Mouse (Mus musculus): ENCODE measurements around the gene Mn1. TPM values are rescaled to one million over a fixed set of nuclear protein-coding genes. Genes with fewer than 3 reads are reported as not detected.

The Mn1 gene
- polyA plus RNA-seq (2016; fragmentation: Nextera tagmentation; extraction: Ambion mirVana) = 14.9 and 15.0 TPM in 2 replicates

DNA sequence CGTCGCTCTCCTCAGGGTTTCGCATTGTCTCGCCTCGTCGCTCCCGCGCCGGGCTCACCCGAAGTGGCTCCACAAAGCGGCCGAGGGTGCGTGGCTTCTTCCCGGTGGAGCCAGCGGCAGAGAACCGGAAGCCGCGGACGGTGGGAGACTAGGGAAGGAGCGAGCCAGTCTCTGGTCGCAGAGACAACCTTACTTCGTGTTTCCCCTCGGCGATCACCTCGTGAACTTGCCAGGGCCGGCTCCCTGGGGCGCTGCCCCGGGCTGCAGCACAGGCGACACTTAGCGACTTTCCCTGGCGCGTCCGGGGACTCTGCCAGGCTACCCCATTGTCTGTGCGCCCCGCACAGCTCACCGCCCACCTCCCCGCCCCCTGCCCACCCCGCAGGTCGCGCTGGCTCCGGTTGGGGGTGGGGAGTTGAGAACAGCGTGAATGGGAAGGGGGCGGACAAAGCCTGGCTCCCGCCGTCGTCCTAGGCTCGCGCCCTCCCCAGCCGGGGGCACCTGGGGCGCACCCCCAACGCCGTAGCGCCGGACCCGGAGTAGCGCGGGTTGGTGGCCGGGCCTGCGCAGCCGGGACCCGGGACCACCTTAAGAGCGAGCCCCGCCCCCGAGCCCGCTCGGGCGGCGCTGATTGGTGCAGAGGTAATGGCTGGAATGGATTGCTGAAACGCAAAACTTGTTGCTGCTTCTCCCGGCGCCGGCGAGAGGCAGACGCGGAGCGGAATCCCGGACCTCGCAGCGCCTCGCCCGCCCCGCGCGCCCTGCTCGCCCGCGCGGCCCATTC, at the start of gene Mn1:
TSS of gene Mn1 (plus strand) at position 772 of the 784 bp plus-strand sequence.
- Histone ChIP-seq H3K27me3 (peaks cover 75% of the 10 kb centered on the region), H3K27ac (peak within 1 kb of the TSS; percentile 92), H3K4me3 (replicated peaks) (peak within 1 kb of the TSS; percentile 65), H3K4me2 (peak within 1 kb of the TSS; percentile 90), H3K9me3 (no peaks in the 10 kb centered on the region), H3K4me1 (replicated peaks) (peaks cover 59% of the 10 kb centered on the region), H3K36me3 (peaks cover 24% of the 10 kb centered on the region), H3K9ac (replicated peaks) (peak within 1 kb of the TSS; percentile 84)
- ATAC-seq (ENCODE audit: insufficient number of reproducible peaks, insufficient read depth, low FRiP score, low TSS enrichment, low read depth) = peak; percentile 92
- under 1% methylated on average over 75 of the region's 88 CpGs for WGBS

DNA sequence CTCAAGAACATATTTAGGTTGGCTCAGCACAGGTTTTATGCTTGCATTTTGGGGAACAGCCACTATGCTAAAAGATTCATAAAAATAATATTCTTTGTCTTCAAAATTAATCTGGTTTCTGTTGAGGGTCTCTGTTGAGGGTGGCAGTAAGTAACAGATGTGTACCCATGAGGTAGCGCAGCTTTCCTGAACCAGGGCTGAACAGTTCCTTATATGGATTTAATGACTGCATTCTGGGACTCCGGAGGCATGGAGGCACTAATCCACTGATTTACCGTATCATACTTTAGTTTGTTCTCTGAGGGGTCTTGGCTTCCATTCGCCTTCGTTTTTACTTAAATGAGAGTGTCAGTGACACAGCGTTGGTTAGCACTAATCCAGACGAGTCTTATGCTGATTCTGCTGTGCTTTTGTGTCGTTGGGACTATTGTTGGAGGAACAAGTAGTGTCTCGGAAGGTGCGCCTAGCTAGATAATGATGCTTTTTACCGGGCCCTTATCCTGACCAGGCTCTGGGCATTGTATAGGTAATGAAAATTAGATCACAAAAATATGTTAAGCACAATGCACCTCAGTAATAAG, 49.1 kb upstream of the Mn1 start:
- WGBS = 90% methylated on average over 11 of the region's 11 CpGs
- Histone ChIP-seq H3K27me3 (no peaks in the 10 kb centered on the region), H3K9me3 (no peaks in the 10 kb centered on the region), H3K4me3 (replicated peaks) (no peak overlapping the region), H3K9ac (replicated peaks) (no peak overlapping the region), H3K4me1 (replicated peaks) (peaks cover 25% of the 10 kb centered on the region), H3K36me3 (peaks cover 80% of the 10 kb centered on the region), H3K4me2 (no peak overlapping the region), H3K27ac (no peak overlapping the region)
- no peak for ATAC-seq (ENCODE audit: insufficient number of reproducible peaks, insufficient read depth, low FRiP score, low TSS enrichment, low read depth)

DNA sequence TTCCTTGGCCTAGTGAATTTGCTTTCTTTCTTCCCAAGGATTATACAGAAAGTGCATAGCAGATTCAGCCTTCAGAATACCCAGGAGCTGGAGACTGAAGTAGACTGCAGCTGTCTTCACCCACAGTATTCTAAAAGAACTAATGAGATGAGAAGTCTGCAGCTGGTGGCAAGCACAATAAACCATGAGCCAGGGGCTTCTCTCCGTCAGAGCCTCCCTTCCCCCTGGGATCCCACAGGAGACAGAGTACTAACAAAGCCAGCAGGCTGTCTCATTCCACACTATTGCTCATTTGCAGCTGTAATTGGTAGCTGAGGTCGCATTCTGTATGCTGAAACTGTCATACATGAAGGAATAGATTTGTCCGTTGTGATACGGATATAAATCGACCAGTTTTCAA, 48.6 kb upstream of the Mn1 start:
- peaks cover 25% of the 10 kb centered on the region for H3K4me1 ChIP-seq (replicated peaks)
- H3K4me3 ChIP-seq (replicated peaks) = no peak overlapping the region
- peaks cover 80% of the 10 kb centered on the region for H3K36me3 ChIP-seq
- no peak overlapping the region for H3K27ac ChIP-seq
- no peaks in the 10 kb centered on the region for H3K9me3 ChIP-seq
- ATAC-seq (ENCODE audit: insufficient number of reproducible peaks, insufficient read depth, low FRiP score, low TSS enrichment, low read depth) = no peak
- H3K9ac ChIP-seq (replicated peaks) = no peak overlapping the region
- no peak overlapping the region for H3K4me2 ChIP-seq
- 85% methylated on average over 5 of the region's 5 CpGs for WGBS
- H3K27me3 ChIP-seq = no peaks in the 10 kb centered on the region

DNA sequence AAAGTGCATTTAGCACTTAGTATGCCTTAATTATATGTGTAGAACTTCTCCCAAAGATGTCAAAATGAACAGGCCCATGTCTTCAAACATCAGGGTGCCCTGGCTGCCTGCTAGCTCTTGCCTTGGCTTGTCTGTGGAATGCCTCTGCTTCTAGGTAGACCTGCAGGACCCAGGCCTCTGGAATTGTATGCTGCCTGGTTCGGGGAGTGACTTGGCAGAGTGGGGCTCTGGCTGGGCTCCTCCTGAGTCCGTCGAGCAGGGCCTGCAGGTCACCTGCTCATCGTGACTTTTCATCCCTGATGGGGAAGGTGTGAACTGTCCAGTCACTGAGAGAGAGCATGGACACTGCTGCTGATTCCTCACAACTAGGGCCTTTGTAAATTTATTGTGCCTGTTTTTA, 41.5 kb upstream of the Mn1 start:
- H3K27ac ChIP-seq = no peak overlapping the region
- H3K4me2 ChIP-seq = no peak overlapping the region
- H3K4me1 ChIP-seq (replicated peaks) = peaks cover 13% of the 10 kb centered on the region; the same call in 1 of the 2 replicates

DNA sequence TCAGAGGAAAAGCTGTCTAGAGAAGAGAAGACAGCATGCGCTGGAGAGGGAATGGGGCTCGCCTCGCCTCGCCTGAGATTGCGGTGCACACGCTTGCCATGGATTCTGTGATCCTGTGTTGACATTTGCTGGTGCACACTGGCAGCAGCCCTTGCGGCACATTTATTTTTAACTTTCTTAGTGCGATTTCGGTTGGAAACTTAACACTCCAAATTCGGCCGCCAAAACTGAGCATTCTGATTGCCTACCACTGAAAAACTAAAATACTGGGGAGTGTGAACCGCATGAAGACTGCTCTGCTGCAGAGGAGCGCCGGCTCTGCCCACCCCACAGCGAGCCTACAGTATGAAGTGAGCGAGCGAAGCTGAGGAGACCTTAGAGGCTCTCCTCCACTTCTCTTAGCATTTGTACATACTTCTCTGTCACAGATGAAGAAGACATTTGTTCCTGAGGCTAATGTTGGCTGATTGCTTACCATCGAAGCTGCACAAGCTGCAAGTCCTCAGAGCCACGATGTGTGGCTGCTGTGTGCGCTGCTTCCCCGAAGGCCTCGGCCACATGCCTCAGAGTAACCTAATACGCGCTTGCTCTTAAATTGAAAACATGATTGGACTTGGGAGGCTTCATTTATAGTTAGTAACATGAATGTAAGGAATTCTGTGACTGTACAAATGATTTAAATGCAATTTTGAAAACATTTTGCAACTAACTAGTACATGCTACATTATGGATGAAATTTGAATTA, 40.7 kb upstream of the Mn1 start:
- 0 out of 2 replicates have a peak overlapping the region, but pooled peaks have one; percentile 4 for H3K9ac ChIP-seq (replicated peaks)
- 81% methylated on average over 24 of the region's 24 CpGs for WGBS
- H3K4me3 ChIP-seq (replicated peaks) = no peak overlapping the region
- H3K9me3 ChIP-seq = no peaks in the 10 kb centered on the region
- peaks cover 13% of the 10 kb centered on the region; the same call in 1 of the 2 replicates for H3K4me1 ChIP-seq (replicated peaks)
- H3K27ac ChIP-seq = peak overlapping the region; percentile 54; the same call in 1 of the 2 replicates
- ATAC-seq (ENCODE audit: insufficient number of reproducible peaks, insufficient read depth, low FRiP score, low TSS enrichment, low read depth) = no peak
- H3K4me2 ChIP-seq = no peak overlapping the region
- H3K36me3 ChIP-seq = peaks cover 93% of the 10 kb centered on the region
- H3K27me3 ChIP-seq = no peaks in the 10 kb centered on the region

More for the DNA sequence above, 41.5 kb upstream of the Mn1 start:
- Histone ChIP-seq H3K4me3 (replicated peaks) (no peak overlapping the region), H3K9me3 (no peaks in the 10 kb centered on the region), H3K9ac (replicated peaks) (no peak overlapping the region), H3K36me3 (peaks cover 93% of the 10 kb centered on the region), H3K27me3 (no peaks in the 10 kb centered on the region)
- 77% methylated on average over 4 of the region's 4 CpGs for WGBS
- ATAC-seq (ENCODE audit: insufficient number of reproducible peaks, insufficient read depth, low FRiP score, low TSS enrichment, low read depth) = no peak

DNA sequence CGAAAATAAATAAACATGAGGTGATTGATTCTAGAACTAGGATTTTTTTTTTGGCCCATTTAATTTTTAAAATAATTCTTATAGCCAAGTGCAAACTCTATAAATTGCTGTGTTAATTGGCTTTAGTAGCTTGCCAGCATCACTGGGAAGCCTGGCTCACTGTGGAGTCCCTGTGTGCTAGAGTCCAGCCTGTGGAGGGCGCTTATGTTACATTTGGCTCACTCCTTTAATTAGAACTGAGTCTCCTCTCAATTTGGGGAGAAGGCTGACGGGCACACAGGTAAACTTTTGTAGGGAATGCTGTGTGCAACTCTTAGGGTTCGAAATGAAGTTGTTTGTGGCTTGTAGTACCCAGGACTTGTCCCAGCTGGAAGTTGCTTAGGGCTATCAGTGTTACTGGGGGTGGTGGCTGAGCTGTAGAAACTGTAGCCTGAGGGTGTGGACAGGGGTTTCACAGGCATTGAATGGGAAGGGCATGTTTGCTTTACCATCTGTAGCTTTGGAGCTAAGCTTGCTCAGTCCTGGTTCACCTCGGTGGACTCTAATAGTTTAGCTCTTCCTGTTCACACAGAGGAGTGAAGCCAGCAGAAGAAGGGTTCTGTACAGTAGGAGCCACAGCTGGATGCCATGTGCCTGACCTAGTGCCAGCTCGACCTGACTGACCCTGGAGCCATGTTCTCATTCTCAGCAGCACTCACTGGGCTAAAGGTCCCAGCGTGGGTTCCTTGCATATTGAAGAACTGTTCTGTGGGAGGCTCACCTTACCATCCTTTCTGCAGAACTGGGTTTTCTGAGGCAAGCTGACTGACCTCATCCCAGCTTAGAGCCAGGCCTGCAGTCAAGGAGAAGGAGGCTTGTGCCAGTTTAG, 38.8 kb upstream of the Mn1 start:
- WGBS = 66% methylated on average over 7 of the region's 7 CpGs
- Histone ChIP-seq H3K27me3 (no peaks in the 10 kb centered on the region), H3K27ac (no peak overlapping the region), H3K4me3 (replicated peaks) (no peak overlapping the region), H3K9me3 (no peaks in the 10 kb centered on the region), H3K4me2 (no peak overlapping the region), H3K9ac (replicated peaks) (no peak overlapping the region), H3K4me1 (replicated peaks) (peaks cover 21% of the 10 kb centered on the region), H3K36me3 (peaks cover 89% of the 10 kb centered on the region)
- ATAC-seq (ENCODE audit: insufficient number of reproducible peaks, insufficient read depth, low FRiP score, low TSS enrichment, low read depth) = no peak

DNA sequence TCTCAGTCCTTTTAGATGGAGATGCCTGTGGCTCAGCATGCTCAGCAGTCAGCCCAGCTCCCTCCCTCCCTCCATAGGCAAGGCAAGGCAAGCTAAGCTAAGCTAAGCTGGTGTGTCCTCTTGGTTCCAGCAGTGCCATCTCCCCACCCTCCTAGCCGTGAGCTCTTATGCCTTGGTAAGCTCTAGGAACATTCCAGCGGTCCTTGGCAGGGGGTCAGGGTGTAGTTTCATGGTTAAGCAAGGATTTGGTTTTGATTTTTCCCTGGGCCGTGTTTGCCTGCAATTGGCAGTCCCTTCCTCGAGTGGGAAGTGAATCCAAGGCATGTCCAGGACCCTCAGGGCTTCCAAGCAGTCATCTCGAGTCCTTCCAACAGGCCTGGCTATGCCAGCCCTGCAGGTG, 33.8 kb upstream of the Mn1 start:
- Histone ChIP-seq H3K27ac (peak overlapping the region; percentile 19; the same call in 1 of the 2 replicates), H3K4me3 (replicated peaks) (no peak overlapping the region), H3K4me1 (replicated peaks) (peaks cover 15% of the 10 kb centered on the region), H3K9ac (replicated peaks) (no peak overlapping the region), H3K27me3 (no peaks in the 10 kb centered on the region), H3K36me3 (peaks cover 94% of the 10 kb centered on the region), H3K4me2 (no peak overlapping the region), H3K9me3 (no peaks in the 10 kb centered on the region)
- WGBS = 59% methylated on average over 5 of the region's 5 CpGs
- ATAC-seq (ENCODE audit: insufficient number of reproducible peaks, insufficient read depth, low FRiP score, low TSS enrichment, low read depth) = no peak

DNA sequence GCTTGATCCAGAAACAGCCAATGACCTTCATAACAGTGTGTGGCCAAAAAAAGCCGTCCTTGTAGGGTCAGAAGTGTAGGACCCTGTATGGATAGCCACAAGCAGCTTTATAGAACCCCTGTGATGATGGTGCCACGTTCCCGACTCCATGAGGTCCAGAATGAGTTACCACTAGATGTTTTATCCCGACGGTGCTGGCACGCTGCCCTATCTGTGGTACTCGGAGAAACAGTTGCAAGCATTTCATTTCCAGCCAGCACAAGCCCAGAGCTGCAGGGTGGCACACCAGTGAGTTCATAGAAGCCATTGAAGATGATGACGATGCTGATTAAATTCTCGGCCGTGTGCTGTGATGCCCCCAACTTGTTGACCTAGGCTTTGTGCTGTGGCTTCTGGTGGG, 26.3 kb upstream of the Mn1 start:
- 90% methylated on average over 10 of the region's 10 CpGs for WGBS
- no peaks in the 10 kb centered on the region for H3K27me3 ChIP-seq
- ATAC-seq (ENCODE audit: insufficient number of reproducible peaks, insufficient read depth, low FRiP score, low TSS enrichment, low read depth) = no peak
- no peak overlapping the region for H3K9ac ChIP-seq (replicated peaks)
- H3K27ac ChIP-seq = no peak overlapping the region
- H3K4me1 ChIP-seq (replicated peaks) = peaks cover 40% of the 10 kb centered on the region
- no peak overlapping the region for H3K4me2 ChIP-seq
- no peaks in the 10 kb centered on the region for H3K9me3 ChIP-seq
- peaks cover 34% of the 10 kb centered on the region for H3K36me3 ChIP-seq
- no peak overlapping the region for H3K4me3 ChIP-seq (replicated peaks)

DNA sequence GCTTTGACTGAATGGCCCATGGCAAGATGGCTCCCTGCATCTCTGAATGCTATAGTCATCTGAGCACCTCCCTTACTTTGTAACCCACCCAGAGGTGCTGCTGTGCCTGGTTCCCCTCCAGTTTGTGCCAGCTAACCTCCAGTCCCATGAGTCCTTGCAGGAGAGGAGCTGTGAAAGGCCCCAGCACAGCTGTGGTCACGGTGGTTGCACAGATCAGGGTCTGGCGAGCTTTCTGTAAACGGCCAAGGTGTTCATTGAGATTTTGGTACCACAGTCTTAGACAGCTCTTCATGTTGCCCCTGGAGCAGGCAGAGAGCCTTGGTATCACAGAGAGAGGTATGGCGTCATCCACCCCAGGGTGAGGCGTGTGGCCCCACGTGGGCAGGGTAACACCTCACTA, 25.7 kb upstream of the Mn1 start:
- H3K4me2 ChIP-seq = no peak overlapping the region
- H3K36me3 ChIP-seq = peaks cover 29% of the 10 kb centered on the region
- no peak overlapping the region for H3K4me3 ChIP-seq (replicated peaks)
- WGBS = 82% methylated on average over 6 of the region's 6 CpGs
- H3K4me1 ChIP-seq (replicated peaks) = peaks cover 46% of the 10 kb centered on the region
- no peaks in the 10 kb centered on the region for H3K9me3 ChIP-seq
- no peak for ATAC-seq (ENCODE audit: insufficient number of reproducible peaks, insufficient read depth, low FRiP score, low TSS enrichment, low read depth)
- H3K9ac ChIP-seq (replicated peaks) = no peak overlapping the region
- H3K27ac ChIP-seq = no peak overlapping the region
- no peaks in the 10 kb centered on the region for H3K27me3 ChIP-seq

DNA sequence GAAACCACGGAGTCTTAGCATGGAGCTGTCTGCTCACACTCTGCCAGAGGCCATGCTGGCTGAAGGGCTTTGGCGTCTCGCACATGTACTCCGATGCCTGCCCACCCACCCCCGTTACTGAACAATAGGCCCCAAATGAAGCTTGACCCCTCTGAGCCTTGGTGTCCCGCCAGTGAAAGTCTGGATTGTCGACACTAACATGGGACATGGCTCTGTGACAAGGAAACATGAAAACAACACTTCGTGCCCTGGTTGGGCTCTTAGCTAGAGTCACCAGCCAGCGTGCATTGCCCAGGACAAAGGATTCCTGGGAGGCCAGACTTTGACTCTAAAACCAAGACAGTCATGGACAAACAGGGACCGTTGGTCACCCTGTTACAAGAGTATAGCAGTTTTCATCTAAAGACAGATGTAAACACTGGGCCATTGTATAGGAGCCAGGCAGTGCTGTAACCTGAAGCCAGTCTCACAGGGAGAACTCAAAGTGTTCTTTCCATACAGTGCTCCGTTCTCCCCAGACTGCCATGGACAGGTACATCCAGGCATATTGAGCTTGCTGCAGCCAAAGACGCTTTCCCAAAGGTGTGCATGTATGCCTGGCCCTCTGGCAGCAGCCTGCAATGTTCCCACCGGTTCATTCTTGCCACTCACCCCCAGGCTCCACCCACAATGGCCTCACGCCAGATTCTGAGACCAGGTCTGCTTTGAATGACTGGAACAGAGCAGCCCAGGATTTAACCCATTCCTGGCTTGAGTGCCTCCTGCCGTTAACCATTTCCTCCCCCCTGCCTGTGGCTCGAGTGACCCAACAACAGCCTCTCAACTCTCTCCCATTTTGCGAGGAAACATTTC, 23.6 kb upstream of the Mn1 start:
- Histone ChIP-seq H3K36me3 (peaks cover 11% of the 10 kb centered on the region), H3K4me2 (peak overlapping the region; percentile 64), H3K9me3 (no peaks in the 10 kb centered on the region), H3K27ac (peak overlapping the region; percentile 94), H3K9ac (replicated peaks) (0 out of 2 replicates have a peak overlapping the region, but pooled peaks have one; percentile 1), H3K4me1 (replicated peaks) (peaks cover 59% of the 10 kb centered on the region), H3K4me3 (replicated peaks) (peak overlapping the region; percentile 20), H3K27me3 (peaks cover 11% of the 10 kb centered on the region; the same call in 1 of the 2 replicates)
- ATAC-seq (ENCODE audit: insufficient number of reproducible peaks, insufficient read depth, low FRiP score, low TSS enrichment, low read depth) = peak; percentile 82
- WGBS = 8% methylated on average over 17 of the region's 17 CpGs

Measured in limb, embryonic 12.5 days (tissue).